Mouse (Mus musculus) CH12.LX (cell line): ENCODE results near the gene Cradd. TPM values are rescaled to one million over a fixed set of nuclear protein-coding genes. Genes with fewer than 3 reads are reported as not detected.
A peak's percentile ranks its signal among the peaks of the same experiment; 100 is the strongest.

Experiments used
- DNase-seq: peaks from one replicate; pipeline ENCODE4 v3.0.0-alpha.2; 2013; ENCODE audit errors: extremely low read depth
- H3K27ac ChIP-seq: 2 replicates; pipeline ENCODE4 v1.5.1; 2012; ENCODE audit warnings: low read depth, mild to moderate bottlenecking, control low read depth, moderate library complexity; ENCODE audit not compliant: insufficient read depth
- H3K27me3 ChIP-seq: replicated peaks from 2 replicates; pipeline ENCODE3; 2012; ENCODE audit warnings: inconsistent platforms
- H3K36me3 ChIP-seq, 2 experiments: replicated peaks in 1 of 2; 2 replicates each; pipeline versions ENCODE3 to v1.6.1; 2012; ENCODE audit warnings: inconsistent platforms in 1 of 2, low read length in 1 of 2, mild to moderate bottlenecking in 1 of 2, mixed read lengths in 1 of 2, moderate library complexity in 1 of 2; ENCODE audit not compliant: control insufficient read depth in 1 of 2, insufficient read depth in 1 of 2
- H3K4me1 ChIP-seq, 2 experiments: 2 replicates each; pipeline ENCODE4 v1.6.1; 2012; ENCODE audit warnings: inconsistent platforms in 1 of 2, moderate library complexity in 1 of 2; ENCODE audit not compliant: insufficient read depth in 2 of 2, control insufficient read depth in 1 of 2
- H3K4me2 ChIP-seq: 2 replicates; pipeline ENCODE4 v1.6.1; 2012; ENCODE audit warnings: low read depth, mild to moderate bottlenecking, control low read depth; ENCODE audit not compliant: poor library complexity, insufficient read depth, severe bottlenecking
- H3K4me3 ChIP-seq, 3 experiments: fragments of 150-350 bp in 1 of 3; sonication (generic) in 1 of 3; replicated peaks in 1 of 3; 2 replicates each; pipeline versions ENCODE3 to v1.5.1; 2011 to 2012; ENCODE audit warnings: low read depth in 2 of 3, low read length in 2 of 3, mild to moderate bottlenecking in 2 of 3, moderate library complexity in 2 of 3, control low read depth in 1 of 3, improper control_type of control experiment in 1 of 3, inconsistent platforms in 1 of 3, mixed read lengths in 1 of 3; ENCODE audit not compliant: poor library complexity in 1 of 3
- H3K79me2 ChIP-seq: replicated peaks from 2 replicates; pipeline ENCODE4 v1.6.1; 2012; ENCODE audit warnings: mild to moderate bottlenecking, moderate library complexity; ENCODE audit not compliant: control insufficient read depth, poor library complexity, insufficient read depth, severe bottlenecking; ENCODE audit errors: extremely low read depth
- H3K9ac ChIP-seq: 2 replicates; pipeline ENCODE4 v1.6.1; 2012; ENCODE audit warnings: low read depth, mild to moderate bottlenecking, control low read depth, moderate library complexity; ENCODE audit not compliant: insufficient read depth
- H3K9me3 ChIP-seq: replicated peaks from 2 replicates; pipeline ENCODE3; 2012; ENCODE audit warnings: low read length, inconsistent platforms, mixed read lengths
- BHLHE40 ChIP-seq: IDR thresholded peaks from 2 replicates; pipeline ENCODE4 v1.6.1; 2011; ENCODE audit warnings: mild to moderate bottlenecking, low read depth, low read length, improper control_type of control experiment
- CHD1 ChIP-seq: IDR thresholded peaks from 2 replicates; pipeline ENCODE4 v1.6.1; 2012; ENCODE audit warnings: low read depth, low read length, improper control_type of control experiment, inconsistent platforms
- CTCF ChIP-seq, 2 experiments: IDR thresholded peaks in 1 of 2; conservative IDR thresholded peaks in 1 of 2; 2 replicates each; pipeline ENCODE4 v1.5.1; 2011 to 2012; ENCODE audit warnings: low read depth in 2 of 2, low read length in 2 of 2, improper control_type of control experiment in 1 of 2, inconsistent platforms in 1 of 2, mild to moderate bottlenecking in 1 of 2, moderate library complexity in 1 of 2
- E2F4 ChIP-seq: IDR thresholded peaks from 2 replicates; pipeline ENCODE4 v1.6.1; 2011; ENCODE audit warnings: low read depth, low read length, improper control_type of control experiment; ENCODE audit not compliant: insufficient replicate concordance
- EP300 ChIP-seq: IDR thresholded peaks from 2 replicates; pipeline ENCODE4 v1.6.1; 2011; ENCODE audit warnings: low read length, improper control_type of control experiment
- ETS1 ChIP-seq: conservative IDR thresholded peaks from 2 replicates; pipeline ENCODE4 v1.6.1; 2012; ENCODE audit warnings: low read depth, mild to moderate bottlenecking, inconsistent platforms, low read length, improper control_type of control experiment, moderate library complexity
- GABPA ChIP-seq: IDR thresholded peaks from 2 replicates; pipeline ENCODE4 v1.6.1; 2012; ENCODE audit warnings: low read depth, low read length, improper control_type of control experiment, inconsistent platforms; ENCODE audit not compliant: insufficient replicate concordance
- IRF4 ChIP-seq: IDR thresholded peaks from 2 replicates; pipeline ENCODE4 v1.6.1; 2014; ENCODE audit warnings: low read depth, mild to moderate bottlenecking, inconsistent platforms, low read length, improper control_type of control experiment
- JUND ChIP-seq: conservative IDR thresholded peaks from 2 replicates; pipeline ENCODE4 v1.6.1; 2011; ENCODE audit warnings: low read depth, low read length, improper control_type of control experiment
- KAT2A ChIP-seq: IDR thresholded peaks from 2 replicates; pipeline ENCODE4 v1.6.1; 2012; ENCODE audit warnings: low read length, improper control_type of control experiment, inconsistent platforms; ENCODE audit not compliant: insufficient replicate concordance
- MAFK ChIP-seq: IDR thresholded peaks from 2 replicates; pipeline ENCODE4 v1.6.1; 2011; ENCODE audit warnings: low read length, improper control_type of control experiment; ENCODE audit not compliant: insufficient replicate concordance
- MAX ChIP-seq: IDR thresholded peaks from 2 replicates; pipeline ENCODE4 v1.6.1; 2011; ENCODE audit warnings: low read length, improper control_type of control experiment
- MEF2A ChIP-seq: IDR thresholded peaks from 2 replicates; pipeline ENCODE4 v1.6.1; 2014; ENCODE audit warnings: low read depth, mild to moderate bottlenecking, inconsistent platforms, low read length, improper control_type of control experiment, borderline replicate concordance
- MXI1 ChIP-seq: IDR thresholded peaks from 2 replicates; pipeline ENCODE4 v1.6.1; 2011; ENCODE audit warnings: mild to moderate bottlenecking, low read depth, low read length, improper control_type of control experiment
- NELFE ChIP-seq: IDR thresholded peaks from 2 replicates; pipeline ENCODE4 v1.6.1; 2011; ENCODE audit warnings: low read depth, low read length, improper control_type of control experiment
- NRF1 ChIP-seq: IDR thresholded peaks from 2 replicates; pipeline ENCODE4 v1.6.1; 2014; ENCODE audit warnings: low read depth, mild to moderate bottlenecking, inconsistent platforms, low read length, improper control_type of control experiment, moderate library complexity
- POLR2A ChIP-seq: IDR thresholded peaks from 2 replicates; pipeline ENCODE4 v1.6.1; 2011; ENCODE audit warnings: low read depth, mild to moderate bottlenecking, improper control_type of control experiment, low read length
- POLR2AphosphoS2 ChIP-seq: IDR thresholded peaks from 2 replicates; pipeline ENCODE4 v1.6.1; 2011; ENCODE audit warnings: low read depth, low read length, improper control_type of control experiment
- RCOR1 ChIP-seq: conservative IDR thresholded peaks from 2 replicates; pipeline ENCODE4 v1.6.1; 2012; ENCODE audit warnings: low read depth, mild to moderate bottlenecking, inconsistent platforms, low read length, improper control_type of control experiment
- SIN3A ChIP-seq: IDR thresholded peaks from 2 replicates; pipeline ENCODE4 v1.6.1; 2012; ENCODE audit warnings: low read length, improper control_type of control experiment, inconsistent platforms
- SMC3 ChIP-seq: IDR thresholded peaks from 2 replicates; pipeline ENCODE4 v1.6.1; 2011; ENCODE audit warnings: low read depth, low read length, improper control_type of control experiment
- TCF12 ChIP-seq: IDR thresholded peaks from 2 replicates; pipeline ENCODE4 v1.6.1; 2014; ENCODE audit warnings: low read depth, mild to moderate bottlenecking, inconsistent platforms, low read length, improper control_type of control experiment
- ZC3H11A ChIP-seq: IDR thresholded peaks from 2 replicates; pipeline ENCODE4 v1.6.1; 2012; ENCODE audit warnings: low read depth, mild to moderate bottlenecking, inconsistent platforms, low read length, improper control_type of control experiment
- ZKSCAN1 ChIP-seq: IDR thresholded peaks from 2 replicates; pipeline ENCODE4 v1.6.1; 2012; ENCODE audit warnings: low read depth, inconsistent platforms, low read length, improper control_type of control experiment, borderline replicate concordance
- ZMIZ1 ChIP-seq: IDR thresholded peaks from 2 replicates; pipeline ENCODE4 v1.6.1; 2012; ENCODE audit warnings: low read depth, mild to moderate bottlenecking, inconsistent platforms, low read length, improper control_type of control experiment
- ZNF384 ChIP-seq: IDR thresholded peaks from 2 replicates; pipeline ENCODE4 v1.6.1; 2012; ENCODE audit warnings: low read depth, low read length, improper control_type of control experiment, inconsistent platforms
- dilution Hi-C: fragments of 300-500 bp; cut with MboI; formaldehyde crosslinking; loops from 2 replicates; pipeline ENCODE4 v1.14.3; 2020; ENCODE audit warnings: low sequenced_read_pairs; ENCODE audit not compliant: extremely low pct_unique_long_range_greater_than_20kb, extremely low pct_ligation_motif_present
- in situ Hi-C: fragments of 300-500 bp; cut with MboI; formaldehyde crosslinking; loops from 3 replicates; pipeline ENCODE4 v1.14.3; 2019; ENCODE audit warnings: low sequenced_read_pairs, low pct_ligation_motif_present, low pct_unique_long_range_greater_than_20kb, mixed read lengths
- polyA plus RNA-seq: library from polyadenylated mRNA; unstranded; fragments of >175 nt; gene quantifications from 2 replicates; pipeline ENCODE4 v1.2.1, GENCODE M21; 2012; ENCODE audit warnings: low read depth; ENCODE audit not compliant: insufficient read length
- total RNA-seq, 2 experiments: library from RNA; depleted of rRNA; stranded (reverse); fragments of 300-350 nt in 1 of 2; fragments of >200 nt in 1 of 2; gene quantifications; 2 replicates each; pipeline ENCODE4 v1.2.3; 2012 to 2014

Cradd gene
- total and polyA plus RNA-seq, 3 experiments: 5.6 to 8.8 (median 5.6) TPM

GRCm38 (mm10) chr10:95211660-95212059, 112.3 kb downstream of the Cradd start:
- H3K4me1 ChIP-seq: peaks cover 13 to 50% of the 10 kb centered on the region in 2 experiments
- dilution Hi-C loops (no loop called here), in situ Hi-C loops (no loop called here)
- no peaks in the 10 kb centered on the region for H3K27me3 ChIP-seq
- H3K36me3 ChIP-seq: no peaks in the 10 kb centered on the region
- H3K4me3 ChIP-seq: no peak overlapping the region
- no peak overlapping the region for H3K9ac ChIP-seq
- H3K27ac ChIP-seq: no peak overlapping the region
- H3K4me2 ChIP-seq: no peak overlapping the region
- TF ChIP-seq ZMIZ1: no peak
- TF ChIP-seq MAFK: peak; percentile 66
- TF ChIP-seq MAX: no peak
- DNase-seq: no peak
- H3K79me2 ChIP-seq: no peaks in the 10 kb centered on the region
- H3K9me3 ChIP-seq: no peaks in the 10 kb centered on the region

DNA sequence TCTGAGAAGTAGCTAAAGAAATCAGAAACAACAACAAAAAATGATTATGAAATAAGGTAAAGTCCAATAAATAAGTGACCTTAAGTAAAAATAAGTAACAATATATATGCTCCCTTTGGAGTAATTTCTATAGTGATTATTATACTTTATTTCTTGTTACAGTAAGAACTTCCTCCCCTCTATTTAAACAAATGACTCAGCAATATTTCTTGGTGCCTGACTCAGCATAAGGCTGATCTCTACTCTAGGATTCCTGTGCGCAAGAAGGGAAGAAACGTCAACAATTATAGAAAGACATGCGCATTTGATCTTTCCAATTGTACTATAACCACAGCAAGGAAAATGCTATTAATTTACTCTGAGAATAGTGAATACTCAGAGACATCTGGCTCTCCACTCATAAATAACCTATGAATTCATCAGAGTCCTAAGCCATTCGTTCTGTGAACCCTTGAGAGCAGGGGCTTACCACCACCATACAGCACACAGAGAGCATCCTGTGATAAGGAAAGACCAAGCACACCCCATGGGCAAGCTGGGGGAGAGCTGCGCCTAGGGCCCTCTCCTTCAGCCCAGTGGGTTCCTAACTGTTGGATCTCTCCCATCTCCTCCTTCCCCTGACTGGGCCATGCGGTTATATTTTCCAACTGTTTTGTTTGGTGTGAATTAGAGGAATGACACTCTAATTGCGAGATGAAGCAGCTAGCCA, 113.1 kb downstream of the Cradd start:
- no peaks in the 10 kb centered on the region for H3K9me3 ChIP-seq
- TF ChIP-seq SIN3A (no peak), CTCF (conservative IDR thresholded peaks at IDR 0.05 in 1 of 2, IDR thresholded peaks at IDR 0.05 in 1 of 2; ENCODE audit: low read depth in 2 of 2, low read length in 2 of 2) (no peak), RCOR1 (no peak), E2F4 (no peak), MAFK (peak; percentile 94), ZKSCAN1 (no peak)
- dilution Hi-C loops (no loop called here), in situ Hi-C loops (no loop called here)
- H3K4me3 ChIP-seq: no peak overlapping the region
- H3K79me2 ChIP-seq: no peaks in the 10 kb centered on the region
- H3K36me3 ChIP-seq: no peaks in the 10 kb centered on the region
- H3K4me1 ChIP-seq: peaks cover 13 to 50% of the 10 kb centered on the region in 2 experiments
- no peak for DNase-seq
- no peak overlapping the region for H3K4me2 ChIP-seq
- H3K27ac ChIP-seq: no peak overlapping the region
- no peak overlapping the region for H3K9ac ChIP-seq
- H3K27me3 ChIP-seq: no peaks in the 10 kb centered on the region

DNA sequence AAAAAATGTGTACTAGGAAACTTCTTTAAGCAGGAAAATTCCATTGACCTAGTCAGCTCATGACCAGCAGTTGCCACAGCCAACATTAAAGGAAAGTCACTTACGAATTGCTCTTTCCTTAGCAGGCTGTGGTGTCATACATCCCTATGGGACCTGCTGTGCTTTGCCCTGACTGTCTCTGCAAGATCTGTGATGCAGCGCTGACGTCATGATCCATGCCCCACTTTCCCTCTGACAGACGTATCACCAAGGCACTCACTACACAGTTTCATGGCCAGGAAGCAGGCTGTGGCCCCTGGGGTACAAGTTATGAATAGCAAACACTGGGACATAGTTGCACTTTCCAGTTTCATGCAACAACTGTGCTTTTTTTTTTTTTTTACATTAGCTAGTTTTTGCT, 113.8 kb downstream of the Cradd start:
- in situ Hi-C loops (no loop called here), dilution Hi-C loops (no loop called here)
- Histone ChIP-seq H3K9me3 (no peaks in the 10 kb centered on the region), H3K27ac (no peak overlapping the region), H3K79me2 (no peaks in the 10 kb centered on the region), H3K36me3 (no peaks in the 10 kb centered on the region), H3K9ac (no peak overlapping the region), H3K4me3 (no peak overlapping the region), H3K4me2 (no peak overlapping the region), H3K4me1 (peaks cover 13 to 50% of the 10 kb centered on the region in 2 experiments), H3K27me3 (no peaks in the 10 kb centered on the region)
- peak; percentile 33 for DNase-seq
- TF ChIP-seq MEF2A (no peak), MXI1 (no peak), CHD1 (no peak), POLR2AphosphoS2 (no peak), POLR2A (no peak), ETS1 (peak; percentile 21), ZMIZ1 (no peak), ZNF384 (peak; percentile 54; the same call in 1 of the 2 replicates), TCF12 (no peak), NRF1 (no peak), E2F4 (no peak), CTCF (conservative IDR thresholded peaks at IDR 0.05 in 1 of 2, IDR thresholded peaks at IDR 0.05 in 1 of 2; ENCODE audit: low read depth in 2 of 2, low read length in 2 of 2) (no peak), EP300 (no peak), JUND (no peak), GABPA (no peak), SMC3 (no peak), BHLHE40 (0 out of 2 replicates have a peak, but pooled peaks have one; percentile 19), KAT2A (no peak), NELFE (no peak), IRF4 (no peak), ZC3H11A (no peak)
